Mouse (Mus musculus) erythroblast, embryonic 14.5 days (primary cell): ENCODE data around the gene Cpm. TPM values are rescaled to one million over a fixed set of nuclear protein-coding genes. Genes with fewer than 3 reads are reported as not detected.

ENCODE experiments used
- H3K27me3 ChIP-seq: 2 replicates; pipeline ENCODE4 v1.6.1; 2012; ENCODE audit warnings: inconsistent platforms; ENCODE audit not compliant: control insufficient read depth
- H3K36me3 ChIP-seq: 2 replicates; pipeline ENCODE4 v1.6.1; 2012; ENCODE audit warnings: mild to moderate bottlenecking, inconsistent platforms; ENCODE audit not compliant: control insufficient read depth
- H3K4me1 ChIP-seq: 2 replicates; pipeline ENCODE4 v1.6.1; 2012; ENCODE audit warnings: inconsistent platforms; ENCODE audit not compliant: control insufficient read depth
- H3K4me3 ChIP-seq: replicated peaks from 2 replicates; pipeline ENCODE3; 2012; ENCODE audit warnings: moderate library complexity, mild to moderate bottlenecking, inconsistent platforms
- H3K9me3 ChIP-seq: 2 replicates; pipeline ENCODE4 v1.6.1; 2012; ENCODE audit warnings: low read length, inconsistent platforms, mixed read lengths; ENCODE audit not compliant: control insufficient read depth
- GATA1 ChIP-seq: IDR thresholded peaks from 2 replicates; pipeline ENCODE4 v1.6.1; 2012; ENCODE audit warnings: low read length, inconsistent platforms, mixed read lengths
- TAL1 ChIP-seq: IDR thresholded peaks from 3 replicates; pipeline ENCODE4 v1.6.1; 2012; ENCODE audit warnings: low read length, inconsistent platforms, mixed read lengths
- polyA plus RNA-seq: library from polyadenylated mRNA; stranded (reverse); fragments of >175 nt; gene quantifications from 2 replicates; pipeline ENCODE4 v1.2.3, GENCODE M21; 2012

Gene Cpm
- polyA plus RNA-seq, 1 experiment = not detected

DNA sequence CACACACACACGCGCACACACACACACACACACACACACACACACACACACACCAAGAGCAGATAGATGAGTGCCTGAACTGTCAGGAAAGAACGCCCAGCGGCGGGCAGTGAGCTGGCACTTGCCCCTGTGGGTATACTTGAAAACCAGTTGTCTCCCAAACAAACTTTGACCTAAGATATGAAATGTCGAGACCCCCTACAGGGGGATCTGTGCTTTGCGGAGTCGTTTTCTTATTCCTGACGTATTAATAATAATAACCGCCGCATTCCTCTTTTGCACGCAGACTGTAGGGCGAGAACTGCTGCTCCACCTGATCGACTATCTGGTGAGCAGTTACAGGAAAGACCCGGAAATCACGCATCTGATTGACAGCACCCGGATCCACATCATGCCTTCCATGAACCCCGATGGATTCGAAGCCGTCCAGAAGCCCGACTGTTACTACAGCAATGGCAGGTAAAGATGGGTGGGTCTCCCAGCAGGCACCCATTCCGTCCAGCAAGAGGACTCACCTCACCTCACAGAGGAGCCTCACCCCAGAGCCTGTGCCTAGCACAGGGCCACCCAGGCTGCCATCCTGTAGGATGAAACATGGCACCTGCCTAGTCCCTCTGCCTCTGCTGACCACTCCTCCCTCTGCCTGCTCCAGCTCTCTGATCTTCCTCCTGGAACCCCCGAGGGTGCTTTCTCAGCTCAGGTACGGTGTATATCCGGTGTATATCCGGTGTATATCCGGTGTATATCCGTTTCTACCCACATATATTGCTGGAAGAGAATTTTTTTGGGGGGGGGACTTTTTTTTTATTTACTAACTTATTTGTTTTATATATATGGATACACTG, 38.6 kb downstream of the Cpm start:
- Histone ChIP-seq H3K4me1 (no peaks in the 10 kb centered on the region), H3K4me3 (no peak overlapping the region), H3K27me3 (no peaks in the 10 kb centered on the region), H3K9me3 (no peaks in the 10 kb centered on the region), H3K36me3 (no peaks in the 10 kb centered on the region; the same call in 1 of the 2 replicates)
- TF ChIP-seq TAL1 = no peak
- TF ChIP-seq GATA1 = no peak

DNA sequence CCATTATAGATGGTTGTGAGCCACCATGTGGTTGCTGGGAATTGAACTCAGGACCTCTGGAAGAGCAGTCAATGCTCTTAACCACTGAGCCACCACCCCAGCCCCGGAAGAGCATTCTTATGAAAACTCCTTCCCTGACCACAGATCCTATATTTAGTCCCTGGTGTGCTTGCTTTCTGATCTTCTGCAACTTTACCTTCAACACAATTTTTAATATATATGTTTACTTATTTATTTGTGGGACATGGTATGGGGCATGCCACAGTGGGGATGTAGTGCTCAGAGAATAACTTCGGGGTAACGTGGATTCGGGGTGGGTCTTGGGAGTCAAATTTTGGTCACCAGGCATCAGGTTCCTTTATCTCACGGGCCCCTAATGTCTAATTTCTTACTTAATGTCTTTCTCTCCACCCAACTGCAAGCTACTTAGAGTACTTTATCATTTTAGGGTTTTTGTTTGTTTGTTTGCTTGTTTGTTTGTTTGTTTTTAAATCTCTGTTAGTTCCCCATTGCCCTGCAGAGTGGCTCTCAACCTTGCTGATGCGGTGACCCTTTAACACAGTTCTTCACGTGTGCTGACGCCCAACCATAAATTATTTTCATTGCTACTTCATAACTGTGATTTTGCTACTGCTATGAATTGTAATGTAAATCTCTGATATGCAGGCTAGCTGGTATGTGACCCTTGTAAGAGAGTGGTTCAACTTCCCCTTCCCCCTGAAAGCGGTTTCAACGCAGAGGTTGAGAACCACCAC, 39.4 kb downstream of the Cpm start:
- Histone ChIP-seq H3K27me3 (no peaks in the 10 kb centered on the region), H3K36me3 (no peaks in the 10 kb centered on the region; the same call in 1 of the 2 replicates), H3K9me3 (no peaks in the 10 kb centered on the region), H3K4me1 (no peaks in the 10 kb centered on the region), H3K4me3 (no peak overlapping the region)
- TF ChIP-seq TAL1 (no peak), GATA1 (no peak)

DNA sequence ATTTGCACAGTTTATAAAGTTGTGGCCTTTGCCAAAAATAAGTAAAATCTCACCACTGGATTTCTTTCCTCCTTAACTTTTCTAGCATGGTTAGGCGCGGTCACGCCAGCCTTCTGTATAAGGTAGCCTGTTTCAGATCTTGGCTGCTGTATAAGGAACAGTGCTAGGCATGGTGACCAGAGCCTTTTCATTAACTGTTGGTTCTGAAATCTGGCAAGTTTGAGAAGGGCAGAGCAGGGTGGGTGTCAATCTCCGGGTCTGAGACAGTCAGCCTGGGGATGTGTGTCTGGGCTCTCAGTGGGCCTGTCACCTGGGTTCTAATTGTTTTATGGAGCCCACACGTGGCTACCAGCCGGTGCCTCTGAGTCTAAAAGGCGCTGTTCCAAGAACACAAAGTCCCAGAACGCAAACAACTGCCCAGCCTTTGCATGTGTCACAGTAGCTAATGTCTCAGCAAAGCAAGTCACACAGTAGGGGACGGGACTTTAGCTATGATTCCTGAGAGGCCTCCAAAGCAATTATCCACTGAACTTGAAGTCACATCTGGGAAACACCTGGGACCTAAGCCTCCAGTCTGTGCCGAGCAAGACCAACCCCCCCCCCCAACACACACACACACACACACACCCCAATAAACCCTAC, 40.3 kb downstream of the Cpm start:
- H3K9me3 ChIP-seq = no peaks in the 10 kb centered on the region
- H3K4me3 ChIP-seq = no peak overlapping the region
- H3K4me1 ChIP-seq = no peaks in the 10 kb centered on the region
- H3K36me3 ChIP-seq = no peaks in the 10 kb centered on the region; the same call in 1 of the 2 replicates
- peaks cover 4% of the 10 kb centered on the region; the same call in 1 of the 2 replicates for H3K27me3 ChIP-seq
- TF ChIP-seq GATA1 = no peak
- TF ChIP-seq TAL1 = no peak

DNA sequence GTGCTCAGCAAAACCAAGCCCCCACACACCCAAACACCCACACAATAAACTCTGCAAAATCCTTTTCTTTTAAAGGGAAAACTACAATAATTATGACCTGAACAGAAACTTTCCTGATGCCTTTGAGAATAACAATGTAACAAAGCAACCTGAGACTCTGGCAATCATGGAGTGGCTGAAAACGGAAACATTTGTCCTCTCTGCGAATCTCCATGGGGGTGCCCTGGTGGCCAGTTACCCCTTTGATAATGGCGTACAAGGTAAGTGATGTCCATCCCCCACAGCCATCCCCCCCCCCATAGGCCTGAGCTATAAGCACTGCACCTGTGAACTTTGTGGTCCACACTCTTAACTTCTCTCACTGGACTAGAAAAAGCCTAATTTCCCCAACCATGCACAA, 40.8 kb downstream of the Cpm start:
- Histone ChIP-seq H3K4me3 (no peak overlapping the region), H3K27me3 (peaks cover 4% of the 10 kb centered on the region; the same call in 1 of the 2 replicates), H3K36me3 (no peaks in the 10 kb centered on the region; the same call in 1 of the 2 replicates), H3K9me3 (no peaks in the 10 kb centered on the region), H3K4me1 (no peaks in the 10 kb centered on the region)
- TF ChIP-seq TAL1 = no peak
- TF ChIP-seq GATA1 = no peak

DNA sequence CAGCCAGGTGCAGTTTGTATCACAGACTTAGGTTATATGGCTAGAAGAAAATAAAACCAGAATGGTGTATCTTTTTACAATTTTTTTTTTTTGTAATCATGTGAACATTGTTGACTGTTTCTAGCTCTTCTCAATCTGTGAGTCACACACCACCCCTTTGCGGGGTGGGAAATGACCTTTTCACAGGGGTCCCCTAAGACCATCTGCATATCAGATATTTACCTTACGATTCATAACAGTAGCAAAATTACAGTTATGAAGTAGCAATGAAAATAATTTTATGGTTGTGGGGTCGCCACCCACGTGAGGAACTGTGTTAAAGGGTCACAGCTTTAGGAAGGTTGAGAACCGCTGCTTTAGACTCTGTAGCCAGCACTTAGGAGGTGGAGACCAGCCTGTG, 41.5 kb downstream of the Cpm start:
- Histone ChIP-seq H3K4me1 (peaks cover 3% of the 10 kb centered on the region; the same call in 1 of the 2 replicates), H3K9me3 (no peaks in the 10 kb centered on the region), H3K27me3 (peaks cover 7% of the 10 kb centered on the region), H3K4me3 (no peak overlapping the region), H3K36me3 (no peaks in the 10 kb centered on the region; the same call in 1 of the 2 replicates)
- no peak for TF ChIP-seq GATA1
- no peak for TF ChIP-seq TAL1

DNA sequence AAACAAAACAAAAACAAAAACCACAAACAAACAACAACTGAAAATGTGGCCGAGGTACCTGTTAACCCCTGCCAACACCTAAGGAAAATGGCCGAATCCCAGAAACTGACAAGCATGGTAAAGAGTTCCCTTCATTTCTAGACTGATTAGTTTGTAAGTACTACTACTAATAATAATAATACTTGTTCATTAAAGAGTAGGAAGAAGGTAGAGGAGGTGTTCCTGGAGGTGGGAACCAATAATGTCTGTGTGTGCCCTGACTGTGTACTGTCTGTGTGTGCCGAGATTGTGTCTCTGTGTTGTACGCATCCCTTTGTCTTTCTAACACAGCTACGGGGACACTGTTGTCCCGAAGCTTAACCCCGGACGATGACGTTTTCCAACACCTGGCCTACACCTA, 42.0 kb downstream of the Cpm start:
- TF ChIP-seq GATA1 = no peak
- TF ChIP-seq TAL1 = no peak
- no peak overlapping the region for H3K4me3 ChIP-seq
- H3K4me1 ChIP-seq = peaks cover 8% of the 10 kb centered on the region
- H3K9me3 ChIP-seq = no peaks in the 10 kb centered on the region
- H3K27me3 ChIP-seq = peaks cover 12% of the 10 kb centered on the region
- H3K36me3 ChIP-seq = no peaks in the 10 kb centered on the region; the same call in 1 of the 2 replicates

DNA sequence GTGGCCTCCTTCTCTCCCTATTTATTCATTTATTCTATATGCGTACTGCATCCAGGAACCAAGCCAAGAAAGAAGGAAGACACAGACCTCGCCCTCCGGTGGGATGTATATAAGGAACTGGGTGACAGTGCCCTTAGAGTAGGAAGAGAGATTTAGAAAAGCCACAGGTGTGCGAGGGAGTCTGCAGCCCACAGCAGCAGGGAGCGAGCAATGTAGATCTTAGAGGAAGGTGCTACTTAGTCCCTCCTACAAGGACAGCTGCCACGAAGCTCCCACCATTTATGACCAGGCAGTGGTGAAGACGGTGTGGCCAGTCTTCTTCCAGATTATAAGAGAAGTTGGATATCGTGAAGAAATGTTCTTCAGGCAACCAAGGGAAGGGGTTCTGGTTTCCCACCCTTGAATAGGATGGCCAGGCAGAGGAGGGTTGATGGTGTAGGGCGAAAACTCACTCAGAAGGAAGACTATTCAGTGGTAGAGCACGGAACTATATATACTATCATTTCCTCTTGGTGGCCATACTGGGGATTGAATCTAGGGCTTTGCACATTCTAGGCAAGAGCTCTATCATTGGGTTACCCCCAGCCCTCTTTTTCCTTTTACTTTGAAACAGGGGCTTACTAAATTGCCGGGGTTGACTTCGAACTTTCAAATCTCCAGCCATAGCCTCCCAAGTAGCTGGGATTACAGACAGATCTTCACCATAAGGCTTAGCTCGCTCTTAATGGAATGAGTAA, 42.8 kb downstream of the Cpm start:
- Histone ChIP-seq H3K9me3 (no peaks in the 10 kb centered on the region), H3K4me1 (peaks cover 11% of the 10 kb centered on the region), H3K4me3 (no peak overlapping the region), H3K27me3 (peaks cover 13% of the 10 kb centered on the region), H3K36me3 (no peaks in the 10 kb centered on the region; the same call in 1 of the 2 replicates)
- no peak for TF ChIP-seq GATA1
- no peak for TF ChIP-seq TAL1

DNA sequence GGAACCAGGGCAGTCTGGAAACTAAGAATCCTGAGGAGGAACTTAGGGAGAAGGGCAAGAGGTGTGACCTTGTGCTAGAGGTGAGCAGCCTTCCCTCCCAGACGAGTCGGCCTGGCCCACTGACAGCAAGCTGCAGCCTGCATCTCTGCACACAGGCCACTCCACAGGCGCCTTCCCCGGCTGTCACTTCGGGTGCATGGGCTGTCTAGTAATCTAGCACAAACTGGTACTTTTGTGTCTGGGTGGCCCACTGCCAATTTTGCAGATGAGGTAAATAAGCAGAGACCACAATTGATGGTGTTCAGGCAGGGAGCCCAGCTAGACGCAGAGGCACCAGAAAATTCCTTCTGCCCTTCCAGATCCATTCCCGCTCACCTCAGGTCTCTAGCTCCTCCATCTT, 43.4 kb downstream of the Cpm start:
- no peaks in the 10 kb centered on the region; the same call in 1 of the 2 replicates for H3K36me3 ChIP-seq
- no peaks in the 10 kb centered on the region for H3K9me3 ChIP-seq
- H3K27me3 ChIP-seq = peaks cover 13% of the 10 kb centered on the region
- no peak for TF ChIP-seq TAL1
- no peak for TF ChIP-seq GATA1
- H3K4me1 ChIP-seq = peaks cover 14% of the 10 kb centered on the region
- H3K4me3 ChIP-seq = no peak overlapping the region
